Mouse (Mus musculus): Measurements from ENCODE around the gene Gstm5. TPM values are rescaled to one million over a fixed set of nuclear protein-coding genes. Genes with fewer than 3 reads are reported as not detected.

The Gstm5 gene
- total and polyA plus RNA-seq, 3 experiments: 134 to 164 TPM; not detected in 1

DNA sequence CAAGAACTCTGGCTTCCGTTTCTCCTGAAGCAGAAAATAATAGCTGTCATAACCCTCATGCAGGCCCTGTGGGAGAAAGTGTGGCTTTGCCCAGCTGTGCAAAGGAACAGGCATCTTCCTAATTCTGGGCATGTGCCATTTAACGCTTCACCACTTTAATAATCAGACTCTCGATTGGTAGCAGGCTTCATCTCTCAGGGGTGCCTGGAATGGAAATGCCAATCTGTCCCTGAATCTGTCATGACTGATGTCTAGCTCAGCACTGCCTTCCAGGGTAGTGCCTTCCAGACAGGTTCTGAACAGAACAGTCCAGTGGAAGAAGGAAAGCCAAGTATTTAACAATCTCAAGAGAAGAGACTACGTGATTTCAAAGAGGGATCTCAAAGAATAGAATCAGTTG, 45.6 kb downstream of the Gstm5 start:
- no peak overlapping the region for H3K4me3 ChIP-seq (ENCODE audit: control insufficient read depth in 1 of 2, insufficient read depth in 1 of 2, low read depth in 2 of 2, low read length in 2 of 2)
- no peak overlapping the region for H3K27ac ChIP-seq (ENCODE audit: control insufficient read depth, low read depth, low read length)
- H3K79me2 ChIP-seq (ENCODE audit: control insufficient read depth, insufficient read depth, low read length, poor library complexity): no peaks in the 10 kb centered on the region
- H3K9ac ChIP-seq (ENCODE audit: control insufficient read depth, low read depth, low read length, poor library complexity, severe bottlenecking): no peak overlapping the region
- H3K4me1 ChIP-seq (ENCODE audit: control insufficient read depth in 1 of 2, insufficient read depth in 2 of 2, low read length in 2 of 2): no peaks in the 10 kb centered on the region
- no peak for TF ChIP-seq GATA1 (IDR thresholded peaks at IDR 0.05; ENCODE audit: low read depth, low read length)
- TF ChIP-seq BHLHE40 (IDR thresholded peaks at IDR 0.05; ENCODE audit: borderline replicate concordance, low read depth, low read length): no peak
- no peak for TF ChIP-seq MEF2A (IDR thresholded peaks at IDR 0.05; ENCODE audit: extremely low read depth, insufficient replicate concordance, low read depth, low read length, poor library complexity, severe bottlenecking)
- no peak for TF ChIP-seq RAD21 (IDR thresholded peaks at IDR 0.05; ENCODE audit: low read depth, low read length)
- no peak for TF ChIP-seq MAZ (IDR thresholded peaks at IDR 0.05; ENCODE audit: low read depth, low read length)
- no peak for TF ChIP-seq NRF1 (IDR thresholded peaks at IDR 0.05; ENCODE audit: insufficient read depth, low read depth, low read length, poor library complexity, severe bottlenecking)
- TF ChIP-seq HCFC1 (IDR thresholded peaks at IDR 0.05; ENCODE audit: low read depth, low read length): no peak
- TF ChIP-seq TBP (IDR thresholded peaks at IDR 0.05; ENCODE audit: low read depth, low read length): no peak
- no peak for TF ChIP-seq RCOR1 (IDR thresholded peaks at IDR 0.05; ENCODE audit: low read depth, low read length)
- TF ChIP-seq ZMIZ1 (IDR thresholded peaks at IDR 0.05; ENCODE audit: low read depth, low read length): no peak
- TF ChIP-seq MXI1 (IDR thresholded peaks at IDR 0.05; ENCODE audit: low read depth, low read length): no peak
- TF ChIP-seq ZNF384 (IDR thresholded peaks at IDR 0.05; ENCODE audit: low read depth, low read length): no peak
- no peak for TF ChIP-seq POLR2A (IDR thresholded peaks at IDR 0.05; ENCODE audit: control insufficient read depth in 1 of 2, insufficient read depth in 1 of 2, low read depth in 1 of 2, low read length in 2 of 2, poor library complexity in 1 of 2)
- TF ChIP-seq POLR2AphosphoS5 (IDR thresholded peaks at IDR 0.05; ENCODE audit: borderline replicate concordance, low read depth, low read length): no peak
- no peak for TF ChIP-seq MAFK (IDR thresholded peaks at IDR 0.05; ENCODE audit: borderline replicate concordance, low read depth, low read length)
- TF ChIP-seq ELF1 (IDR thresholded peaks at IDR 0.05; ENCODE audit: low read depth, low read length): no peak
- TF ChIP-seq JUND (IDR thresholded peaks at IDR 0.05; ENCODE audit: low read depth, low read length): no peak
- TF ChIP-seq GABPA (IDR thresholded peaks at IDR 0.05; ENCODE audit: low read depth, low read length): no peak
- no peak for TF ChIP-seq MYB (IDR thresholded peaks at IDR 0.05; ENCODE audit: low read depth, low read length)
- peaks cover 0 to 1% of the 10 kb centered on the region in 2 experiments; a peak in 2 of 4 replicates for H3K27me3 ChIP-seq (ENCODE audit: control insufficient read depth in 1 of 2, insufficient read depth in 2 of 2, low read length in 2 of 2)
- no peaks in the 10 kb centered on the region for H3K36me3 ChIP-seq (ENCODE audit: control insufficient read depth in 1 of 2, insufficient read depth in 2 of 2, low read length in 2 of 2)
- no peak for DNase-seq (ENCODE audit: low read depth, low spot score)
- H3K9me3 ChIP-seq (replicated peaks; ENCODE audit: insufficient read depth, low read length): no peaks in the 10 kb centered on the region

DNA sequence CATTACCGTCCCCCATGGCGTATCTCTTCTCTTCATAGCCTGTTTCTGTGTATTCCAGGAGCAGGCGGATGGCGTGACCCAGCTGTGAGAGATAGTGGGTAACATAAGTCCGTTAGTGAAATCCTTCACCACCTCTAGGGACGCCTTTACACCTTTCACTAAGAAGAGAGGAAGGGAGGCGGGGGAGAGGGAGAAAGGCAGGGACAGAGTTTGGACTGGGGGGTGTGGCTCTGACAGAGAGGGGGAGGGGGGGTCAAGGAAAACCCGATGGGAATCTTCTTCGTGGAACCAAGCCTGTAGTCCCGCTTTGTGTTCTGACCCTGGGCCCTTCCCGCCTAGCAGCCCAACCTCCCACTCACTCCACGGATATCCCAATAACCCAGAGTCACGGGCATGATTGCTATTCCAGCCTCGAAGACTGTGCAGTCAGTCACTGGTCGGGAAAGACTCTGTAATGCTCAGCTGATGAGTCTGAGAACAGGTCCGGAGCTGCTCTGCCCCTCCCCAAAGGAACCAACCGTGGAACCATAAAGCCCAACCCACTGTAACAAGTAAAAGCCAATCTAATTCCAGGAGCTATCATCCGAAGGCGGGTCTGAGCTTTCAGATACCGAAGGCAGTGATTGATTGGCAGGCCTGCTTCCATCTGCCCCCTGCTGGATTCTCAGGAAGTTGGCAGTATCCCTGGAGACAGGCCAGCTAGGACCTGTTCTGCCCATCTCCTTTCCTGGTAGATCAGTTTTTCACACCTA, 47.8 kb downstream of the Gstm5 start, which contains the start of gene Gstm6:
TSS of gene Gstm6 (minus strand) at position 511 of the 752 bp plus-strand sequence.
- Histone ChIP-seq H3K4me3 (ENCODE audit: control insufficient read depth in 1 of 2, insufficient read depth in 1 of 2, low read depth in 2 of 2, low read length in 2 of 2) (no peak within 1 kb of the TSS), H3K79me2 (ENCODE audit: control insufficient read depth, insufficient read depth, low read length, poor library complexity) (no peaks in the 10 kb centered on the region), H3K36me3 (ENCODE audit: control insufficient read depth in 1 of 2, insufficient read depth in 2 of 2, low read length in 2 of 2) (no peaks in the 10 kb centered on the region), H3K9me3 (replicated peaks; ENCODE audit: insufficient read depth, low read length) (no peaks in the 10 kb centered on the region), H3K9ac (ENCODE audit: control insufficient read depth, low read depth, low read length, poor library complexity, severe bottlenecking) (no peak within 1 kb of the TSS), H3K4me1 (ENCODE audit: control insufficient read depth in 1 of 2, insufficient read depth in 2 of 2, low read length in 2 of 2) (no peaks in the 10 kb centered on the region), H3K27ac (ENCODE audit: control insufficient read depth, low read depth, low read length) (no peak within 1 kb of the TSS), H3K27me3 (ENCODE audit: control insufficient read depth in 1 of 2, insufficient read depth in 2 of 2, low read length in 2 of 2) (no peaks in the 10 kb centered on the region; a peak in 2 of 4 replicates)
- TF ChIP-seq CTCF (IDR thresholded peaks at IDR 0.05 in 2 of 3, conservative IDR thresholded peaks at IDR 0.05 in 1 of 3; ENCODE audit: control insufficient read depth in 1 of 3, insufficient read depth in 1 of 3, low read depth in 2 of 3, low read length in 3 of 3, poor library complexity in 1 of 3, severe bottlenecking in 1 of 3) (0 out of 6 replicates have a peak, but pooled peaks of 1 of the 3 experiments have one; percentile 3), UBTF (IDR thresholded peaks at IDR 0.05; ENCODE audit: borderline replicate concordance, insufficient read depth, low read depth, low read length) (no peak)
- DNase-seq (ENCODE audit: low read depth, low spot score): no peak

All from MEL (cell line).